Mouse (Mus musculus) T-helper 2 cell (primary cell): ENCODE results near the gene Gm8439.

ENCODE experiments used
- in situ Hi-C: fragments of 300-600 bp; cut with MboI, MseI; formaldehyde crosslinking; loops from one replicate; pipeline ENCODE4 v1.15.1; 2025; ENCODE audit warnings: high pct_unique_total_duplicates

Gm8439 gene

GRCm38 (mm10) chr4:120611005-120611404 is 22.5 kb downstream of the Gm8439 start:
- in situ Hi-C loops = no loop called here

GRCm38 (mm10) chr4:120612304-120613080 is 23.9 kb downstream of the Gm8439 start:
- in situ Hi-C loops = no loop called here

- in situ Hi-C loops = no loop called here
These were observed 25.3 kb downstream of the Gm8439 start for GRCm38 (mm10) chr4:120613691-120614329.

GRCm38 (mm10) chr4:120614644-120615043 is 26.1 kb downstream of the Gm8439 start:
- in situ Hi-C loops = no loop called here

GRCm38 (mm10) chr4:120615528-120616081 is 27.1 kb downstream of the Gm8439 start:
- in situ Hi-C loops = no loop called here

- in situ Hi-C loops = no loop called here
These were observed 27.9 kb downstream of the Gm8439 start for GRCm38 (mm10) chr4:120616199-120617025.

- in situ Hi-C loops = no loop called here
These were observed 39.2 kb downstream of the Gm8439 start for GRCm38 (mm10) chr4:120627728-120628127.

GRCm38 (mm10) chr4:120630218-120630931 is 41.8 kb downstream of the Gm8439 start:
- in situ Hi-C loops = no loop called here

- in situ Hi-C loops = no loop called here
These were observed 43.3 kb downstream of the Gm8439 start for GRCm38 (mm10) chr4:120631828-120632227.

- in situ Hi-C loops = no loop called here
These were observed 46.8 kb downstream of the Gm8439 start for GRCm38 (mm10) chr4:120635351-120635750.

- in situ Hi-C loops = loop anchor here (10.0 kb wide), 1 partner anchor 1427 kb away; the partner anchor contains the start of gene Tmem269
These were observed 53.4 kb downstream of the Gm8439 start for GRCm38 (mm10) chr4:120641946-120642345.

GRCm38 (mm10) chr4:120643899-120644298 is 55.4 kb downstream of the Gm8439 start:
- in situ Hi-C loops = loop anchor here (10.0 kb wide), 1 partner anchor 1429 kb away; the partner anchor contains the start of gene Tmem269

GRCm38 (mm10) chr4:120649369-120650207 is 61.0 kb downstream of the Gm8439 start:
- in situ Hi-C loops = loop anchor here (10.0 kb wide), 1 partner anchor 1435 kb away; the partner anchor contains the start of gene Tmem269

GRCm38 (mm10) chr4:120650208-120650592 is 61.7 kb downstream of the Gm8439 start:
- in situ Hi-C loops = no loop called here

- in situ Hi-C loops = no loop called here
These were observed 67.4 kb downstream of the Gm8439 start for GRCm38 (mm10) chr4:120655898-120656297.
